Mouse (Mus musculus) layer of hippocampus, postnatal 14 days (tissue): ENCODE measurements at regions not wholly inside any gene's neighbourhood (a gene's known extent, or its start where the extent isn't known, plus 50 kb on each side); places are given as distances from the start of the nearest gene placed in this dataset.
A peak's percentile ranks its signal among the peaks of the same experiment; 100 is the strongest.
"Not testable (repeated sequence)": the region's sequence is repeated elsewhere in the genome, so short reads cannot be mapped to it uniquely, and the experiment has no call there.

Source experiments
- DNase-seq, 2 experiments: peaks; one replicate each; pipeline ENCODE4 v3.0.0; 2021 to 2022; ENCODE audit warnings: low spot score in 2 of 2, mixed read lengths in 1 of 2

DNA sequence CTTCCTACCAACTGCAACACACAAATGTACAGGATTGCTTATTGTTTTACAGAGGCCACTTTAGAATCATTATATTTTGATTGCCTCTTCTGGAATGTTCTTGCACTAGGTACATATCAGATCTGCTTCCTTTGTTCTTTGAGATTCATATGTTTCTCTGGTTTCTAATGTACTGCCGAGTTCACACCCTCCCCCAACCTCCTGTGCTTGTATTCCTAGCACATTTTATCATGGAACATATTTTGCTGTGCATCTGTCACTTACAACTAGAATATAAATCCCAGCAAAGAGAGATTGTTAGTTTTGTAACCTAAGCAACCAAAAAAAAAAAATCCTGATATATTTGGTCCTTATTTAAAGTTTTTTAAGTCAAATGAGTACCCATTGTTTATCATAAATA, 141.4 kb upstream of the Lrp1b start:
- DNase-seq: peak in 1 of 2 experiments; percentile 86

DNA sequence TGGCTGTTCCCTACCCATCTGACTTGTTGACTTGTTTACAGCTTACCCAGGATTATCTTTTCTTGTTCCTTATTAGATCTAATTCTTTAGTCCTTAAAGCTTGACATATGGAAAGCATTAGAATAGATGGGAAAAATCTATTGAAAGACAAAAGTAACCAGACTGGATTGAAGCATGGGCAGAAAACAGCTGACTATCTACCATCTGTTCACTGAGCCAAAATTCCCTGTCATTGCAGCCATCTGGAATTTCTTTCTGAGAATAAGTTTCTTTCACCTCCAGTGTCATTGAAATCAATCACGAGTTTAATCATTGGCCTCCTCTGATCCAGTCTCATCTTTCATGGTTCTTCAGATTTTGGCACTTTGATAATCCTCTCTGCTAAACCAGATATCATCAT, 130.6 kb upstream of the Lrp1b start:
- DNase-seq: peak in 1 of 2 experiments; percentile 35

DNA sequence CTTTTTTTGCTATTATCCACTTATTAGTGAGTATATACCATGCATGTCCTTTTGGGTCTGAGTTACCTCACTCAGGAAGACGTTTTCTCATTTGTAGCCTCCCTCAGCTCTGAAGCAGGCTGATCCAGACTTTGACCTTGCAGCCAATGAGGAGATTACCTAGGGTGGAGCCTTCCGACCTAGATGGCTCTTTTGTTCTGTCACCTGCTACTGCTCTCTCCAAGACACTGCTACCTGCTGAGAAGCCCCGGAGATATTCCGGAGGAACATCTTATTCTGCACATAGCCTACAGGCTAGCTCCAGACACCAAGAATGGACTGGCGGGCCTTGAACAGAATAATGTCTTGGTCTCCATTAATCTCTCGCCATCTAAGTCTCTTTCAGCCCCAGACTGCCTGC, 87.1 kb upstream of the Lrp1b start:
- DNase-seq: not testable (repeated sequence)
